Mouse (Mus musculus) adrenal gland, postnatal 10 days (tissue): ENCODE data around the gene Vtn. TPM values are rescaled to one million over a fixed set of nuclear protein-coding genes. Genes with fewer than 3 reads are reported as not detected.
A peak's percentile ranks its signal among the peaks of the same experiment; 100 is the strongest.
"Not testable (repeated sequence)": the region's sequence is repeated elsewhere in the genome, so short reads cannot be mapped to it uniquely, and the experiment has no call there.

Source experiments
- DNase-seq: peaks from one replicate; pipeline ENCODE4 v3.0.0; 2021; ENCODE audit warnings: mixed read lengths
- total RNA-seq, 2 experiments: library from RNA; stranded (reverse); gene quantifications; 2 replicates each; pipeline ENCODE4 v1.2.3; 2021

The Vtn gene
- total RNA-seq, 2 experiments from 2014 or later: 229 to 546 TPM

DNA sequence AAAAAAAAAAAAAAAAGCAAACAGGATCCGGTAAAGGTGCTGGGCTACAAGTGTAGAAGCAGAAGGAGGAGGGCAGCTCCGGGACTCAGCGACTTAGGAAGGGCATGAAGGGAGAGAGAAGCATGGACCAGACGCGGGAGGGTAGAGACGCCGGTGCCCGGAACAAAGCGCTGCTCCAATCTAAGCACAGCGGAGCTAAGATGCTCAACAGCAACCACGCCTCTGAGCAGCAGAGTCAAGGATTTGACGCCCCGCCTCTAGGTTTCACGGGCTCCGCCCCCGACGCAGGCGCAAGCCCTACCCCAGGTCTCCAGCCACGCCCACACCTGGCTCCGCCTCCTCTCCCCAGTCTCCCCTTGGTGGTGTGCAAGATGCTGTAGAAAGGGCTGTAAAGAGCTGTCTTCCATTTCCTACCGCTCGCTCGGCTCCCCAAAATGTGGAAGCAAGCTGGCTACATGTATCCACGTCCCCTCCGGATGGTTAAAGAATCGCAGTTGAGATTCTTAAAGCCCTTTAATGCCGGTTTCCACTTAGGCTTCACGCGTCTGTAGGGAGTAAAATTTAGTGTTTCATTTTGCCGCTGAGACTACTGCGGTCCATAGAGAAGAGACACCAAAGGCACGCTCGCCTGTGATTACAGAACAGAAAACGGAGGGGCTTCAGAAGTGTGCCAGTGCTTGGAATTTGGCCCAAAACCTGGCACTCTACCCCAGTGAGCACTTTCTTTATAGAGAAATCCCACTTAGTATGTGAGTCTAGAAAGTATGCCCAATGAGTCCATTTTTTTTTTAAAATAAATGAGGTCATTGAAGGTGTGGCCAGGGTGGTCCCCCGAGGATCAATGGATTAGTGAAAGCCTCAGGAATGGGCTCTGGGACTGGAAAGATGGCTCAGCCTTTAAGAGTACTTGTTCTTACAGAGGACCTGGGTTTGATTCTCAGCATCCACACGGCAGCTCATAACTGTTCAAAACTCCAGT, 1.1 kb upstream of the Vtn start, which contains the start of gene Sarm1:
Gene Sarm1, minus strand, starts transcription at position 211 of the 979 bp plus-strand sequence.
- peak; percentile 95 for DNase-seq

- DNase-seq: no peak
Measured at GRCm38 (mm10) chr11:78499543-78499942, 652 bp downstream of the Vtn start.

GRCm38 (mm10) chr11:78500623-78501202, 1.8 kb downstream of the Vtn start:
- no peak for DNase-seq

DNA sequence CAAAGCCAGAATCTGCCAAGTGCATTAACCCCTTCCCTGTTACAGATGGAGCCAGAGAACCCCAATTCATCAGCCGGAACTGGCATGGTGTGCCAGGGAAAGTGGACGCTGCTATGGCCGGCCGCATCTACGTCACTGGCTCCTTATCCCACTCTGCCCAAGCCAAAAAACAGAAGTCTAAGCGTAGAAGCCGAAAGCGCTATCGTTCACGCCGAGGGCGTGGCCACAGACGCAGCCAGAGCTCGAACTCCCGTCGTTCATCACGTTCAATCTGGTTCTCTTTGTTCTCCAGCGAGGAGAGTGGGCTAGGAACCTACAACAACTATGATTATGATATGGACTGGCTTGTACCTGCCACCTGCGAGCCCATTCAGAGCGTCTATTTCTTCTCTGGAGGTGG, 2.6 kb downstream of the Vtn start:
- no peak for DNase-seq

- DNase-seq: no peak
Measured at GRCm38 (mm10) chr11:78502909-78503650, 4.2 kb downstream of the Vtn start, which contains the start of gene Sebox. TSS of gene Sebox (plus strand) at chr11:78503447.

GRCm38 (mm10) chr11:78505430-78505829, 6.5 kb downstream of the Vtn start:
- DNase-seq: no peak

DNA sequence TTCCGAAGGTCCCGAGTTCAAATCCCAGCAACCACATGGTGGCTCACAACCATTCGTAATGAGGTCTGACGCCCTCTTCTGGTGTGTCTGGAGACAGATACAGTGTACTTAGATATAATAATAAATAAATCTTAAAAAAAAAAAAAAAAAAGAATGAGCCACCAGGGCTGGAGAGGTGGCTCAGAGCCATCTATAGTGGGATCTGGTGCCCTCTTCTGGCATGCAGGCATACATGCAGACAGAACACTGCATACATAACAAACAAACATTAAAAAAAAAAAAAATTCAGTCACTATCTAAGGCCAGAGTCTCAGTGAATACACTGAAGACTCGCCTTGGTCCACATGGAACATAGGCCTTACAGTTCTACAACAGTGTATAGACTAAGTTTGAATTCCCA, 10.3 kb downstream of the Vtn start:
- no peak for DNase-seq

DNA sequence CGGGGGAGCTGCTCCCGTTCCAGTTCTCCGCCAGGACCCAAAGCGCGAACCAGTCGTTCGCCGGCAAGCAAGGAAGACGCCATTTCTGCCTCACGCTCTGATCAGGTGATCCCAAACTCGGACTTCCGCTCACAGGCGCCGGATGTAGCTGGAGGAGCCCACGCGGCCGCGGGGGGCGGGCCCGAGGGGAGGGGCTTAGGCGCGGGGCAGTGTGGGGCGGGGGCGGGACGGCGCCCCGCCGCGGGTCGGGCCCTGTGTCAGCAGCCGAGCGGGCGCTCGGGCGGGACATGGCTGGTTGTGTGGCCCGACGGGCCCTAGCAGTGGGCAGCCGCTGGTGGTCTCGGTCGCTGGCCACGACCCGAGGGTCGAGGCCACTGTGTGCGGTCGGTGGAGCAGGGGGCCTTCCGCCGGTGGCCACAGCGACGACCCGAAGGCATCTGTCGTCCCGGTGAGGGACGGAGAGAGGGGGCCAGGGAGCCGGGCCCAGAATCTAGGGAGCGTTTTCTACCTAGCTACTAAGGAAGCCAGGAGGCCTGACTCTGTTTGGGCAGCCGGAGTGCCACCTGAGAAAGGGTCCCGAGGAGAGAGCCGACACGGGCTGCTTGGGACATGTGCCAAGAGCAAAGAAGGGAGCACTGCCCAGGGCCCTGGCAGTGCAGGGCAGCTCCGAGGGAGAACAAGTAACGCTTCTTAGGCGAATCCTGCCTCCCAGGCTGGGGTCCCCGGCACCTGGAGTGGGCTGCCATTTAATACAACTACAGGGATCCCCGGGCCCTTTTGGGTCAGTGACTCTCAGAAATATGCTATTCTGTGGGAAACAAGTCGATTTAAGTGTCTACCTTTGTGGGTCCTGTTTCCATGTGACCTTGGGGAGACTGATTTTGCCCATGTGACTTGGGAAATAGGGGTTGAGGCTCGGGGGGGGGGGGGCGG, 13.4 kb downstream of the Vtn start, which contains the start of the genes Tmem199 and Poldip2:
Gene Tmem199, minus strand, starts transcription at position 148 of the 933 bp plus-strand sequence.
Gene Poldip2, plus strand, starts transcription at position 169 of the 933 bp plus-strand sequence.
- peak; percentile 94 for DNase-seq

GRCm38 (mm10) chr11:78513106-78513790, 14.4 kb downstream of the Vtn start:
- no peak for DNase-seq

GRCm38 (mm10) chr11:78515549-78516325, 16.8 kb downstream of the Vtn start:
- no peak for DNase-seq

DNA sequence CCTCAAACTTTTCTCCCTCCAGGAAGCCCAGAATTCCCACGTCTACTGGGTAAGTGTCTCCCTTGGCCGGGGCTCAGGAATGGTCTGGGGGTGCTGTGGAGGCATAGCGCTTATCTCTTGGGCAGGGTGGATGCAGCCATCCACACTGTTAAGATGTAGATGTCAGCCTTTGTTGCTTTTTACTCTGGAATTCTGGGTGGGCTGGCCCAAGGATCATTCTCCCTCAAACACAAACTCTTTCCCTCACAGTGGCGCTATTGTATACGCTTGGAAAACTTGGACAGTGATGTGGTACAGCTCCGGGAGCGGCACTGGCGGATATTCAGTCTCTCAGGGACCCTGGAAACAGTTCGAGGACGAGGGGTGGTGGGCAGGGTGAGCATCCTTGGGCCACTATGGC, 20.0 kb downstream of the Vtn start:
- no peak for DNase-seq

DNA sequence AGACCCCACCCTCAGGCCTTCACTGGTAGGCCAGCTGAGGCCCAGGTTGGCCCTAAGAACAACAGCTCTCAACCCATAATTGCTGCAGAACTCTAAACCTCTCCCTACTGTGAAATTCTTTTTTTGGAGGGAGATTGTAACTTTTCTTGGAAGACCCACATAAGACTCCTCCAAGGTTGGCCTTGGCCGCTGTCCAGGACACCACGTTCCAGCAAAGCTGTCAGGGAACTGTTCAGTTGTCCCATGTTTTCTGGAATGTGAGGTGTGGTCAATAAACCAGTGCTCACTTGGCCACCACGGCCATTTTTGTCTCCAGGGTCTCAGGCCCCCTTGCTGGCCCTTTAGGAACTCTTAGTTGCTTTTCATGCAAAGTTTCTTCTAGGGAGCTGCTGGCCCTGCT, 23.0 kb downstream of the Vtn start:
- DNase-seq: no peak

DNA sequence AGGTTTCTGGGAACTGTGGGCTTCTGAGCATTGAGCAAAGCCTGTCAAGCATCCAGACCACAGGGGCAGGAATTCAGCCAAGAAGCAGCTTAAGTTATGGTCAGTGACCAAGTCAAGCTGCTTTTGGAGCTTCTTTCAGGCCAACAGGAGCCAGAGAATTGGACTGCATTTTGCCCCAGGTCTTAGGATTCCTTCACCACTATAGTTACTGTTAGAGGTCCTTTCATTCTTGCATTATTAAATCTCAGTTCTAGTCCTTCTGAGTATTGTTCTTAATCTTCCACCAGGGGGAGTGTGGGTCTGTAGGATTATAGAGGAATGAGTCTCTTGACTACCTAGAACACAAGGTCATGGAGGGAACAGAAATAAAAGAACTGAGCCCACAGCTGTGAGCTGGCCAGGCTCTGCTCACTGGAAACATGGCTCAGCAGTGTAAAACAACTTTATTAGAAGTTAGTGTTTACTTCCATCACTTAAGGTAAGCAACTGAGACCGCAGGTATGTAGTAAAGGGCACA, 23.6 kb downstream of the Vtn start:
- no peak for DNase-seq

GRCm38 (mm10) chr11:78523241-78523955, 24.5 kb downstream of the Vtn start:
- no peak for DNase-seq

DNA sequence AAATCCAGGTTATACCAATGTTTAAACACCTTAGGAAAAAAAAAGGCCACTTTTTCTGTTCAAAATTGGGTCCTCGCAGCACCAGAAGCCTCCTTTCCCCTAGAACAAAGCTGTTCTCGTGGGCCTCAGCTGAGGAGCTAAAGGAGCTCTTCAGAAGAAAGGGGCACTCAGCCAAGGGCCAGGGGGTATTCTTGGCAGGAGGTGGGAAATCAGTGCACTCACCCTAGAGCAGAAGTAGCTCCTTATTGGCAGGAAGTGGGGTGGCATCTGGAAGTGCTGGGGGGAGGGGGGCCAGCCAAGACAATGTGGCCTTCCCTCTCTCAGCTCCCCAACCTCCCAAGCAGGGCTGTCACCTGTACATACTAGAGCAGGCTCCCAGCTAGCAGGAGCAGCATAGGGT, 25.9 kb downstream of the Vtn start:
- no peak for DNase-seq

DNA sequence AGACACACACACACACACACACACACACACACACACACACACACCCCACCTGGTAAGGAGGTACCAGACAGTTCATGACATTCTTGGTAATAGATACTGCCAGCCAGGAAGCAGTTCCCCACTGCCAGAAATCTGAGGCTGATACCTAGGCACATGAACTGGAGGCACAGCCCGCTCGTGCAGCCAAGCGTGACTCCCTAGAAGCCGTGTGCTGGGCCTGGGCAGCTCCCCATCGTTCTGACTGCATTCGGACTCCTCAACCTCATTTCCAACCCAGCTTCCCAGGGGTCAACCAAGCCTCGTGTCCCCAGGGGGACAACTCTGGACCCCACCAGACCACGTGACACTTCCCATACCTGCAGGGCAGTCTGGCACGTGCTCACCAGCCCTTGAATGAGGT, 29.8 kb downstream of the Vtn start:
- DNase-seq: no peak

DNA sequence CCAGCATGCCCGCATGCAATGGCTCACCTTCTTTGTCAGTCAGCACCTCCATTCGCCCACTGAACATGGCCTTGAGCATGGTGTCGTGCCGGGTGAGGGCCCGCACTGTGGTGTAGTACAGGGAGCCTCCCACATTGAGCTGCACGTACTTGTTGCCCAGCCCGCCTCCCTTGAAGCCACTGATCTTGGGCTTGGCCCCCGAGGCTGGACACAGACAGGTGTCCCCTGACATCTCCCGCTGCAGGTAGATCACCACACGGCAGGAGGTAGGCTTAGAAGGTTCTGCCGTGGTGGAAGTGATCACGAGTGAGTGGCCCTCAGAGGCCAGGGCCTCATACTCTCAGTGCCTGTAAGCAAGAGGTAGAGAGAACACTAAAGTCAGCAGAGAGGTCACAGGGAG, 31.1 kb downstream of the Vtn start:
- DNase-seq: no peak

DNA sequence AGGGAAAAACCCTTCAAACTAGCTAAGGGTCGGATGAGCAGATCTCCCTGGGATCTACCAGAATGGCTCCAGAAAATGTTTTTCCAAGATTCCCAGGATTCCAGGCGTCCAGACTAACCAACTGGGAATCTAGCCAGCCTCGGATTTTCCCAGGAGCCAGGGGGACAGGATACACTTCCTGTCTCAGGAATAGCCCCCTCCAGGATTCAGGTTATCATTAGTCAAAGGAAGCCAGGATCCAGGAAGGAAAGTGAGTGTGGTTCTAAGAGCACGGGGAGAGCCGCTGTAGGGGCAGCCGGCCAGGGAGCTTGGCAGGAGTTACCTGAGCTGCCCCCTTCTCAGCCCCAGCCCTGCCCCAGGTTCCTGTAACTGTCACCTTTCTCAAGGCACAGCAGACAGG, 32.2 kb downstream of the Vtn start:
- peak; percentile 33 for DNase-seq

- DNase-seq: not testable (repeated sequence)
Measured at GRCm38 (mm10) chr11:78531515-78531914, 32.6 kb downstream of the Vtn start.
